Mouse (Mus musculus) B cell, adult 2 months (primary cell): Measurements from ENCODE around the gene Elf4.
"Not testable (repeated sequence)": the region's sequence is repeated elsewhere in the genome, so short reads cannot be mapped to it uniquely, and the experiment has no call there.

Experiments used
- DNase-seq, 2 experiments: peaks; one replicate each; pipeline ENCODE4 v3.0.0; 2022

Gene Elf4

GRCm38 (mm10) chrX:48436082-48436481 lies 26.9 kb downstream of the Elf4 start:
- not testable (repeated sequence) for DNase-seq

- DNase-seq, result peak in 1 of 2 experiments; percentile 31
Observed at GRCm38 (mm10) chrX:48435477-48435900, 27.4 kb downstream of the Elf4 start.

GRCm38 (mm10) chrX:48434251-48434650 lies 28.7 kb downstream of the Elf4 start:
- no peak for DNase-seq

- DNase-seq, result peak; percentile 82 to 88
Observed at GRCm38 (mm10) chrX:48433527-48433899, 29.4 kb downstream of the Elf4 start.

GRCm38 (mm10) chrX:48432599-48433526 lies 30.1 kb downstream of the Elf4 start:
- DNase-seq, result no peak

- peak in 1 of 2 experiments; percentile 32 for DNase-seq
Observed at GRCm38 (mm10) chrX:48429538-48429937, 33.4 kb downstream of the Elf4 start.

GRCm38 (mm10) chrX:48429100-48429499 lies 33.8 kb downstream of the Elf4 start:
- no peak for DNase-seq

- DNase-seq, result no peak
Observed at GRCm38 (mm10) chrX:48428642-48429041, 34.3 kb downstream of the Elf4 start.

GRCm38 (mm10) chrX:48428241-48428640 lies 34.7 kb downstream of the Elf4 start:
- DNase-seq, result no peak

GRCm38 (mm10) chrX:48425280-48425679 lies 37.7 kb downstream of the Elf4 start:
- peak in 1 of 2 experiments; percentile 33 for DNase-seq

GRCm38 (mm10) chrX:48424583-48424982 lies 38.3 kb downstream of the Elf4 start:
- DNase-seq, result peak; percentile 70 to 77

GRCm38 (mm10) chrX:48423671-48424070 lies 39.3 kb downstream of the Elf4 start:
- DNase-seq, result no peak

- DNase-seq, result peak; percentile 81
Observed at GRCm38 (mm10) chrX:48422986-48423385, 39.9 kb downstream of the Elf4 start.

- DNase-seq, result no peak
Observed at GRCm38 (mm10) chrX:48418417-48418816, 44.5 kb downstream of the Elf4 start.

GRCm38 (mm10) chrX:48414291-48414690 lies 48.6 kb downstream of the Elf4 start:
- DNase-seq, result no peak

GRCm38 (mm10) chrX:48412629-48413028 lies 50.3 kb downstream of the Elf4 start:
- no peak for DNase-seq

GRCm38 (mm10) chrX:48410388-48410776 lies 52.5 kb downstream of the Elf4 start:
- DNase-seq, result no peak

GRCm38 (mm10) chrX:48409611-48410387 lies 53.1 kb downstream of the Elf4 start:
- DNase-seq, result peak; percentile 88 to 90

GRCm38 (mm10) chrX:48405141-48405540 lies 57.8 kb downstream of the Elf4 start:
- no peak for DNase-seq

GRCm38 (mm10) chrX:48399994-48400393 lies 62.9 kb downstream of the Elf4 start:
- no peak for DNase-seq

GRCm38 (mm10) chrX:48389380-48389779 lies 73.6 kb downstream of the Elf4 start:
- DNase-seq, result no peak

- no peak for DNase-seq
Observed at GRCm38 (mm10) chrX:48385927-48386326, 77.0 kb downstream of the Elf4 start.

- DNase-seq, result peak; percentile 79 to 83
Observed at GRCm38 (mm10) chrX:48383643-48384042, 79.3 kb downstream of the Elf4 start.

GRCm38 (mm10) chrX:48367841-48368240 lies 95.1 kb downstream of the Elf4 start:
- no peak for DNase-seq
